Mouse (Mus musculus): ENCODE results near the gene Apol9b. TPM values are rescaled to one million over a fixed set of nuclear protein-coding genes. Genes with fewer than 3 reads are reported as not detected.
"Not testable (repeated sequence)": the region's sequence is repeated elsewhere in the genome, so short reads cannot be mapped to it uniquely, and the experiment has no call there.

Gene Apol9b
- not detected in 2 replicates for polyA plus RNA-seq (2016; fragmentation: Nextera tagmentation; extraction: Ambion mirVana)

GRCm38 (mm10) chr15:77728739-77729138 lies at the start of gene Apol9b:
Apol9b (plus strand) TSS chr15:77729039.
- H3K9ac ChIP-seq (replicated peaks); H3K4me1 ChIP-seq; H3K27me3 ChIP-seq; H3K9me3 ChIP-seq; H3K4me3 ChIP-seq; H3K36me3 ChIP-seq; H3K4me2 ChIP-seq (replicated peaks); ATAC-seq (ENCODE audit: low FRiP score, low read depth); H3K27ac ChIP-seq (replicated peaks): not testable (repeated sequence)
- 92% methylated on average over 1 of the region's 4 CpGs for WGBS

- H3K4me2 ChIP-seq (replicated peaks); H3K9me3 ChIP-seq; H3K4me3 ChIP-seq; H3K27me3 ChIP-seq; H3K36me3 ChIP-seq; H3K27ac ChIP-seq (replicated peaks); H3K4me1 ChIP-seq; H3K9ac ChIP-seq (replicated peaks); ATAC-seq (ENCODE audit: low FRiP score, low read depth): not testable (repeated sequence)
- 19% methylated on average over 11 of the region's 11 CpGs for WGBS
These were observed 44.9 kb upstream of the Apol9b start for GRCm38 (mm10) chr15:77683944-77684343.

- H3K4me1 ChIP-seq; ATAC-seq (ENCODE audit: low FRiP score, low read depth); H3K36me3 ChIP-seq; H3K9ac ChIP-seq (replicated peaks); H3K9me3 ChIP-seq; H3K27me3 ChIP-seq; H3K27ac ChIP-seq (replicated peaks): not testable (repeated sequence)
- peak overlapping the region; percentile 26 for H3K4me3 ChIP-seq
- peak overlapping the region; percentile 51 for H3K4me2 ChIP-seq (replicated peaks)
- 6% methylated on average over 20 of the region's 20 CpGs for WGBS
These were observed 37.1 kb upstream of the Apol9b start for GRCm38 (mm10) chr15:77691532-77692311.

- WGBS: 44% methylated on average over 12 of the region's 15 CpGs
- not testable (repeated sequence) for H3K4me3 ChIP-seq; H3K4me2 ChIP-seq (replicated peaks)
These were observed 34.0 kb upstream of the Apol9b start for GRCm38 (mm10) chr15:77694687-77695295.

GRCm38 (mm10) chr15:77698656-77699055 lies 30.2 kb upstream of the Apol9b start, which contains the start of gene Apol7e:
Apol7e (plus strand) TSS chr15:77698857.
- not testable (repeated sequence) for H3K4me3 ChIP-seq; H3K4me1 ChIP-seq; ATAC-seq (ENCODE audit: low FRiP score, low read depth); H3K9me3 ChIP-seq; H3K9ac ChIP-seq (replicated peaks); H3K4me2 ChIP-seq (replicated peaks); H3K27ac ChIP-seq (replicated peaks); H3K27me3 ChIP-seq; H3K36me3 ChIP-seq
- WGBS: 78% methylated on average over 4 of the region's 4 CpGs

More at GRCm38 (mm10) chr15:77694687-77695295, 34.0 kb upstream of the Apol9b start:
- not testable (repeated sequence) for H3K27ac ChIP-seq (replicated peaks); H3K4me1 ChIP-seq; H3K9me3 ChIP-seq; H3K9ac ChIP-seq (replicated peaks); ATAC-seq (ENCODE audit: low FRiP score, low read depth); H3K36me3 ChIP-seq; H3K27me3 ChIP-seq

GRCm38 (mm10) chr15:77705306-77705705 lies 23.5 kb upstream of the Apol9b start:
- H3K36me3 ChIP-seq; ATAC-seq (ENCODE audit: low FRiP score, low read depth); H3K27me3 ChIP-seq; H3K4me1 ChIP-seq; H3K9me3 ChIP-seq; H3K4me3 ChIP-seq; H3K4me2 ChIP-seq (replicated peaks); H3K27ac ChIP-seq (replicated peaks); H3K9ac ChIP-seq (replicated peaks): not testable (repeated sequence)
- 97% methylated on average over 3 of the region's 3 CpGs for WGBS

GRCm38 (mm10) chr15:77708936-77709335 lies 19.9 kb upstream of the Apol9b start:
- H3K9me3 ChIP-seq; H3K27me3 ChIP-seq; H3K4me3 ChIP-seq; H3K27ac ChIP-seq (replicated peaks); H3K4me1 ChIP-seq; H3K4me2 ChIP-seq (replicated peaks); ATAC-seq (ENCODE audit: low FRiP score, low read depth); H3K36me3 ChIP-seq; H3K9ac ChIP-seq (replicated peaks): not testable (repeated sequence)
- 100% methylated on average over 1 of the region's 1 CpGs for WGBS

- H3K9me3 ChIP-seq; H3K27ac ChIP-seq (replicated peaks); H3K9ac ChIP-seq (replicated peaks); ATAC-seq (ENCODE audit: low FRiP score, low read depth); H3K27me3 ChIP-seq; H3K36me3 ChIP-seq; H3K4me1 ChIP-seq; H3K4me2 ChIP-seq (replicated peaks); H3K4me3 ChIP-seq: not testable (repeated sequence)
- WGBS: 83% methylated on average over 3 of the region's 6 CpGs
These were observed 10.6 kb upstream of the Apol9b start for GRCm38 (mm10) chr15:77718240-77718639.

- H3K27ac ChIP-seq (replicated peaks); H3K4me1 ChIP-seq; H3K9ac ChIP-seq (replicated peaks); H3K9me3 ChIP-seq; H3K4me3 ChIP-seq; ATAC-seq (ENCODE audit: low FRiP score, low read depth); H3K27me3 ChIP-seq; H3K4me2 ChIP-seq (replicated peaks); H3K36me3 ChIP-seq: not testable (repeated sequence)
- no CpG with 5 or more reads among the region's 3 CpGs for WGBS
These were observed 7.3 kb upstream of the Apol9b start for GRCm38 (mm10) chr15:77721509-77721908.

- H3K4me3 ChIP-seq; H3K4me2 ChIP-seq (replicated peaks); H3K27me3 ChIP-seq; H3K9me3 ChIP-seq; H3K4me1 ChIP-seq; H3K9ac ChIP-seq (replicated peaks); H3K27ac ChIP-seq (replicated peaks); ATAC-seq (ENCODE audit: low FRiP score, low read depth); H3K36me3 ChIP-seq: not testable (repeated sequence)
- WGBS: 19% methylated on average over 2 of the region's 10 CpGs
These were observed 4.5 kb upstream of the Apol9b start for GRCm38 (mm10) chr15:77724208-77724911.

- H3K27me3 ChIP-seq; ATAC-seq (ENCODE audit: low FRiP score, low read depth); H3K4me1 ChIP-seq; H3K4me2 ChIP-seq (replicated peaks); H3K4me3 ChIP-seq; H3K9ac ChIP-seq (replicated peaks); H3K9me3 ChIP-seq; H3K36me3 ChIP-seq; H3K27ac ChIP-seq (replicated peaks): not testable (repeated sequence)
- 82% methylated on average over 6 of the region's 6 CpGs for WGBS
These were observed 3.3 kb upstream of the Apol9b start for GRCm38 (mm10) chr15:77725393-77726020.

GRCm38 (mm10) chr15:77727139-77727538 lies 1.7 kb upstream of the Apol9b start:
- H3K27me3 ChIP-seq; H3K4me1 ChIP-seq; H3K27ac ChIP-seq (replicated peaks); H3K9me3 ChIP-seq; H3K4me2 ChIP-seq (replicated peaks); H3K4me3 ChIP-seq; ATAC-seq (ENCODE audit: low FRiP score, low read depth); H3K9ac ChIP-seq (replicated peaks); H3K36me3 ChIP-seq: not testable (repeated sequence)
- 9% methylated on average over 3 of the region's 3 CpGs for WGBS

All from midbrain, embryonic 12.5 days (tissue).